Mouse (Mus musculus) neural tube, embryonic 13.5 days (tissue): ENCODE results near the gene Wnt7b. TPM values are rescaled to one million over a fixed set of nuclear protein-coding genes. Genes with fewer than 3 reads are reported as not detected.

Source experiments
- ATAC-seq: fragments of 200-750 bp; cut with Nextera tagmentation; 2 replicates; pipeline ENCODE4 v1.8.0; 2017; ENCODE audit warnings: low read depth, mild to moderate bottlenecking, moderate TSS enrichment, moderate library complexity
- H3K27ac ChIP-seq: fragments of 300-500 bp; sonication (generic); replicated peaks from 2 replicates; pipeline ENCODE4 v1.5.1; 2015; ENCODE audit warnings: moderate library complexity, mild to moderate bottlenecking, inconsistent platforms
- H3K27me3 ChIP-seq: fragments of 300-500 bp; sonication (generic); 2 replicates; pipeline ENCODE4 v1.6.1; 2015; ENCODE audit warnings: mild to moderate bottlenecking, inconsistent platforms
- H3K36me3 ChIP-seq: fragments of 300-500 bp; sonication (generic); 2 replicates; pipeline ENCODE4 v1.6.1; 2015; ENCODE audit warnings: mild to moderate bottlenecking, inconsistent platforms
- H3K4me1 ChIP-seq: fragments of 300-500 bp; sonication (generic); replicated peaks from 2 replicates; pipeline ENCODE4 v1.6.1; 2015; ENCODE audit warnings: inconsistent platforms
- H3K4me2 ChIP-seq: fragments of 300-500 bp; sonication (generic); 2 replicates; pipeline ENCODE4 v1.6.1; 2015; ENCODE audit warnings: inconsistent platforms, mild to moderate bottlenecking, moderate library complexity
- H3K4me3 ChIP-seq: fragments of 300-500 bp; sonication (generic); 2 replicates; pipeline ENCODE4 v1.5.1; 2015; ENCODE audit warnings: mild to moderate bottlenecking, inconsistent platforms
- H3K9ac ChIP-seq: fragments of 300-500 bp; sonication (generic); 2 replicates; pipeline ENCODE4 v1.6.1; 2015; ENCODE audit warnings: moderate library complexity, mild to moderate bottlenecking, inconsistent platforms
- H3K9me3 ChIP-seq: fragments of 300-500 bp; sonication (generic); 2 replicates; pipeline ENCODE4 v1.6.1; 2016; ENCODE audit warnings: inconsistent platforms
- WGBS: fragments of 180-500 bp; shearing (Covaris S2); methylation state at CpG from one replicate; pipeline ENCODE4 v1.1.7; 2015; 5-methylcytosine and 5-hydroxymethylcytosine counted together
- polyA plus RNA-seq: library from polyadenylated mRNA; unstranded; fragments of >200 nt; fragmentation: Nextera tagmentation; extraction: Ambion mirVana; gene quantifications from 2 replicates; pipeline ENCODE4 v1.2.1, GENCODE M21; 2015

The Wnt7b gene
- polyA plus RNA-seq, 1 experiment from 2014 or later = 34.2 TPM

GRCm38 (mm10) chr15:85497548-85497947 is 84.7 kb downstream of the Wnt7b start:
- ATAC-seq = peak; percentile 13; the same call in 1 of the 2 replicates

GRCm38 (mm10) chr15:85494163-85494621 is 88.1 kb downstream of the Wnt7b start:
- H3K4me3 ChIP-seq = no peak overlapping the region
- no peak overlapping the region for H3K4me2 ChIP-seq
- H3K9me3 ChIP-seq = no peaks in the 10 kb centered on the region
- 8% methylated on average over 11 of the region's 11 CpGs for WGBS
- peak overlapping the region; percentile 61 for H3K27ac ChIP-seq
- H3K36me3 ChIP-seq = no peaks in the 10 kb centered on the region
- H3K27me3 ChIP-seq = no peaks in the 10 kb centered on the region
- ATAC-seq = peak; percentile 25; the same call in 1 of the 2 replicates
- peaks cover 56% of the 10 kb centered on the region for H3K4me1 ChIP-seq
- H3K9ac ChIP-seq = no peak overlapping the region

More at GRCm38 (mm10) chr15:85497548-85497947, 84.7 kb downstream of the Wnt7b start:
- Histone ChIP-seq H3K4me2 (no peak overlapping the region), H3K9ac (no peak overlapping the region), H3K36me3 (no peaks in the 10 kb centered on the region), H3K27ac (peak overlapping the region; percentile 59), H3K4me1 (peaks cover 40% of the 10 kb centered on the region), H3K27me3 (no peaks in the 10 kb centered on the region), H3K9me3 (no peaks in the 10 kb centered on the region), H3K4me3 (no peak overlapping the region)
- WGBS = 71% methylated on average over 4 of the region's 4 CpGs

DNA sequence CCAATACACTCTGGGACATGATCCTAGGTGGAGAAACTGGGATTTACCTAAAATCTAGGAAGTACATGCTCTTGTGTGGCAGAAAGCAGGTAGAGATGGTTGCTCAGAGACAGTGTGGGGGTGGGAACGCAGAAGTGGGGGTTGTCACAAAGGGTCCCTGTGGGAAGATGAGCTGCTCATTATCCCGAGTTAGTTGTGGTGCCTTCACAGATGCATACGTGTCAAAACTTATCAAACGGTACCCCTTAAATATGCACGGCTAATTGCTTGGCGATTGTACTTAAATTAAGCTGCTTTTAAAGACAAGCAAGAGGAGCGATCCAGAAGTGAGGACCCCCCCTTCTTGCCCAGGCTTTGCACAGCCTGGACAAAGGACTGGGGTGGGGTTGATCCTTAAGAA is 92.5 kb downstream of the Wnt7b start:
- H3K9ac ChIP-seq = no peak overlapping the region
- H3K4me2 ChIP-seq = no peak overlapping the region
- H3K9me3 ChIP-seq = peaks cover 3% of the 10 kb centered on the region; the same call in 1 of the 2 replicates
- WGBS = 69% methylated on average over 7 of the region's 7 CpGs
- ATAC-seq = no peak
- H3K36me3 ChIP-seq = no peaks in the 10 kb centered on the region
- H3K4me1 ChIP-seq = peaks cover 38% of the 10 kb centered on the region
- H3K27me3 ChIP-seq = no peaks in the 10 kb centered on the region
- no peak overlapping the region for H3K27ac ChIP-seq
- no peak overlapping the region for H3K4me3 ChIP-seq

DNA sequence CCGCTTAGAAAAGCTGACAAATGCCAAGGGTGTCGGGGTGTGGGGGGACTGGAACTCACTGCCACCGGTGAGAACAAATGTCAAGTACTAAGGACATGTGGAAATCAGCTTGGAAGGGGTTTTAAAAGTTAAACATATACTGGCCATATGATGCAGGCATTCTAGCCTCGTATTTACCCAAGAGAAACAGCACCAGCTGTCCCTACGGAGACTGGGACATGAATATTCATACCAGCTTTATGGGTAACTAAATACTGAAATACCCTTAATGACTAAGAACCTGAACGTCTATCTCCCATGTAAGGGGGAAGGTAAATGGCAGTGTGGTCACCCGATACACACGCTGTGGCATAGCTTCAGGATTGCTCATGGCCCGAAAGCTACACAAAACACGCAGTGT is 93.4 kb downstream of the Wnt7b start:
- 70% methylated on average over 10 of the region's 10 CpGs for WGBS
- Histone ChIP-seq H3K36me3 (no peaks in the 10 kb centered on the region), H3K4me1 (peaks cover 30% of the 10 kb centered on the region), H3K4me3 (no peak overlapping the region), H3K4me2 (no peak overlapping the region), H3K9ac (no peak overlapping the region), H3K27ac (no peak overlapping the region), H3K27me3 (no peaks in the 10 kb centered on the region), H3K9me3 (peaks cover 3% of the 10 kb centered on the region; the same call in 1 of the 2 replicates)
- no peak for ATAC-seq

Other genes starting within 250 kb of the Wnt7b start
- gene Atxn10, start 246.2 kb downstream of the Wnt7b start, polyA plus RNA-seq = 496 and 516 TPM in 2 replicates
- gene 7530416G11Rik, start 79.2 kb downstream of the Wnt7b start, polyA plus RNA-seq = not detected in 2 replicates
- 1.0 and 2.0 TPM in 2 replicates for gene Ppara, start 152.5 kb upstream of the Wnt7b start, polyA plus RNA-seq
- 18.4 and 21.0 TPM in 2 replicates for gene Cdpf1, start 229.2 kb upstream of the Wnt7b start, polyA plus RNA-seq
- gene Pkdrej, start 239.3 kb upstream of the Wnt7b start, polyA plus RNA-seq = 0.03 and 0.17 TPM in 2 replicates
- 3.9 and 4.3 TPM in 2 replicates for gene Ttc38, start 249.8 kb upstream of the Wnt7b start, polyA plus RNA-seq